Mouse (Mus musculus): ENCODE measurements around the gene Klk1b26. TPM values are rescaled to one million over a fixed set of nuclear protein-coding genes. Genes with fewer than 3 reads are reported as not detected.
"Not testable (repeated sequence)": the region's sequence is repeated elsewhere in the genome, so short reads cannot be mapped to it uniquely, and the experiment has no call there.

The Klk1b26 gene
- not detected in 2 replicates for polyA plus RNA-seq (2014; fragmentation: Nextera tagmentation; extraction: Ambion mirVana)

GRCm38 (mm10) chr7:44011868-44012267 lies at the start of gene Klk1b26:
Gene Klk1b26, plus strand, starts transcription at chr7:44012168.
- H3K9me3 ChIP-seq (ENCODE audit: control insufficient read depth, low read length); H3K36me3 ChIP-seq (ENCODE audit: control insufficient read depth, insufficient read depth, low read length); H3K27me3 ChIP-seq (replicated peaks; ENCODE audit: control insufficient read depth, insufficient read depth, low read length); H3K4me2 ChIP-seq (ENCODE audit: low read length); H3K9ac ChIP-seq (ENCODE audit: low read length); ATAC-seq (replicated peaks; ENCODE audit: low FRiP score, low TSS enrichment, low read depth); DNase-seq (ENCODE audit: low spot score); H3K4me1 ChIP-seq (replicated peaks; ENCODE audit: control insufficient read depth, insufficient read depth, low read length); H3K4me3 ChIP-seq (ENCODE audit: low read depth, low read length); H3K27ac ChIP-seq (ENCODE audit: low read depth): not testable (repeated sequence)

GRCm38 (mm10) chr7:43966451-43966850 lies 45.5 kb upstream of the Klk1b26 start, which contains the start of gene Klk1b1:
Gene Klk1b1, plus strand, starts transcription at chr7:43966751.
- Histone ChIP-seq H3K4me3 (ENCODE audit: low read depth, low read length) (no peak within 1 kb of the TSS), H3K9me3 (ENCODE audit: control insufficient read depth, low read length) (no peaks in the 10 kb centered on the region), H3K4me1 (replicated peaks; ENCODE audit: control insufficient read depth, insufficient read depth, low read length) (no peaks in the 10 kb centered on the region), H3K27ac (ENCODE audit: low read depth) (no peak within 1 kb of the TSS), H3K36me3 (ENCODE audit: control insufficient read depth, insufficient read depth, low read length) (no peaks in the 10 kb centered on the region), H3K9ac (ENCODE audit: low read length) (no peak within 1 kb of the TSS), H3K27me3 (replicated peaks; ENCODE audit: control insufficient read depth, insufficient read depth, low read length) (no peaks in the 10 kb centered on the region), H3K4me2 (ENCODE audit: low read length) (no peak within 1 kb of the TSS)
- WGBS, result 71% methylated on average over 3 of the region's 3 CpGs
- no peak for ATAC-seq (replicated peaks; ENCODE audit: low FRiP score, low TSS enrichment, low read depth)
- no peak for DNase-seq (ENCODE audit: low spot score)

GRCm38 (mm10) chr7:43967058-43967457 lies 44.9 kb upstream of the Klk1b26 start:
- no peak for ATAC-seq (replicated peaks; ENCODE audit: low FRiP score, low TSS enrichment, low read depth)
- WGBS, result 79% methylated on average over 3 of the region's 3 CpGs
- no peak for DNase-seq (ENCODE audit: low spot score)
- no peaks in the 10 kb centered on the region for H3K36me3 ChIP-seq (ENCODE audit: control insufficient read depth, insufficient read depth, low read length)
- H3K4me3 ChIP-seq (ENCODE audit: low read depth, low read length), result no peak overlapping the region
- H3K4me1 ChIP-seq (replicated peaks; ENCODE audit: control insufficient read depth, insufficient read depth, low read length), result no peaks in the 10 kb centered on the region
- no peaks in the 10 kb centered on the region for H3K27me3 ChIP-seq (replicated peaks; ENCODE audit: control insufficient read depth, insufficient read depth, low read length)
- H3K27ac ChIP-seq (ENCODE audit: low read depth), result no peak overlapping the region
- H3K9me3 ChIP-seq (ENCODE audit: control insufficient read depth, low read length), result no peaks in the 10 kb centered on the region
- H3K4me2 ChIP-seq (ENCODE audit: low read length), result no peak overlapping the region
- no peak overlapping the region for H3K9ac ChIP-seq (ENCODE audit: low read length)

- ATAC-seq (replicated peaks; ENCODE audit: low FRiP score, low TSS enrichment, low read depth), result no peak
- no peaks in the 10 kb centered on the region for H3K27me3 ChIP-seq (replicated peaks; ENCODE audit: control insufficient read depth, insufficient read depth, low read length)
- H3K9ac ChIP-seq (ENCODE audit: low read length), result no peak overlapping the region
- DNase-seq (ENCODE audit: low spot score), result no peak
- H3K27ac ChIP-seq (ENCODE audit: low read depth), result no peak overlapping the region
- no peak overlapping the region for H3K4me2 ChIP-seq (ENCODE audit: low read length)
- H3K9me3 ChIP-seq (ENCODE audit: control insufficient read depth, low read length), result no peaks in the 10 kb centered on the region
- no peaks in the 10 kb centered on the region for H3K4me1 ChIP-seq (replicated peaks; ENCODE audit: control insufficient read depth, insufficient read depth, low read length)
- 78% methylated on average over 2 of the region's 2 CpGs for WGBS
- H3K36me3 ChIP-seq (ENCODE audit: control insufficient read depth, insufficient read depth, low read length), result no peaks in the 10 kb centered on the region
- no peak overlapping the region for H3K4me3 ChIP-seq (ENCODE audit: low read depth, low read length)
These were observed 44.4 kb upstream of the Klk1b26 start for GRCm38 (mm10) chr7:43967612-43968011.

GRCm38 (mm10) chr7:43975761-43976160 lies 36.2 kb upstream of the Klk1b26 start, which contains the start of gene Klk1b9:
Gene Klk1b9, plus strand, starts transcription at chr7:43976061.
- H3K27ac ChIP-seq (ENCODE audit: low read depth); H3K4me1 ChIP-seq (replicated peaks; ENCODE audit: control insufficient read depth, insufficient read depth, low read length); ATAC-seq (replicated peaks; ENCODE audit: low FRiP score, low TSS enrichment, low read depth); H3K36me3 ChIP-seq (ENCODE audit: control insufficient read depth, insufficient read depth, low read length); H3K4me2 ChIP-seq (ENCODE audit: low read length); H3K9me3 ChIP-seq (ENCODE audit: control insufficient read depth, low read length); H3K27me3 ChIP-seq (replicated peaks; ENCODE audit: control insufficient read depth, insufficient read depth, low read length); H3K9ac ChIP-seq (ENCODE audit: low read length); DNase-seq (ENCODE audit: low spot score); H3K4me3 ChIP-seq (ENCODE audit: low read depth, low read length): not testable (repeated sequence)
- 81% methylated on average over 1 of the region's 1 CpGs for WGBS

GRCm38 (mm10) chr7:43985657-43986056 lies 26.3 kb upstream of the Klk1b26 start:
- DNase-seq (ENCODE audit: low spot score) (no peak), ATAC-seq (replicated peaks; ENCODE audit: low FRiP score, low TSS enrichment, low read depth) (no peak)
- H3K27ac ChIP-seq (ENCODE audit: low read depth), result no peak overlapping the region
- no peak overlapping the region for H3K9ac ChIP-seq (ENCODE audit: low read length)
- H3K4me1 ChIP-seq (replicated peaks; ENCODE audit: control insufficient read depth, insufficient read depth, low read length), result no peaks in the 10 kb centered on the region
- H3K9me3 ChIP-seq (ENCODE audit: control insufficient read depth, low read length), result no peaks in the 10 kb centered on the region
- H3K27me3 ChIP-seq (replicated peaks; ENCODE audit: control insufficient read depth, insufficient read depth, low read length), result no peaks in the 10 kb centered on the region
- no peaks in the 10 kb centered on the region for H3K36me3 ChIP-seq (ENCODE audit: control insufficient read depth, insufficient read depth, low read length)
- no peak overlapping the region for H3K4me2 ChIP-seq (ENCODE audit: low read length)
- no peak overlapping the region for H3K4me3 ChIP-seq (ENCODE audit: low read depth, low read length)

GRCm38 (mm10) chr7:43994821-43995220 lies 17.1 kb upstream of the Klk1b26 start:
- not testable (repeated sequence) for ATAC-seq (replicated peaks; ENCODE audit: low FRiP score, low TSS enrichment, low read depth); H3K9me3 ChIP-seq (ENCODE audit: control insufficient read depth, low read length); H3K27ac ChIP-seq (ENCODE audit: low read depth); H3K27me3 ChIP-seq (replicated peaks; ENCODE audit: control insufficient read depth, insufficient read depth, low read length); H3K4me2 ChIP-seq (ENCODE audit: low read length); H3K9ac ChIP-seq (ENCODE audit: low read length); H3K4me1 ChIP-seq (replicated peaks; ENCODE audit: control insufficient read depth, insufficient read depth, low read length); DNase-seq (ENCODE audit: low spot score); H3K4me3 ChIP-seq (ENCODE audit: low read depth, low read length); H3K36me3 ChIP-seq (ENCODE audit: control insufficient read depth, insufficient read depth, low read length)
- WGBS, result 86% methylated on average over 1 of the region's 1 CpGs

- H3K9ac ChIP-seq (ENCODE audit: low read length); ATAC-seq (replicated peaks; ENCODE audit: low FRiP score, low TSS enrichment, low read depth); H3K4me2 ChIP-seq (ENCODE audit: low read length); H3K36me3 ChIP-seq (ENCODE audit: control insufficient read depth, insufficient read depth, low read length); H3K27ac ChIP-seq (ENCODE audit: low read depth); H3K4me3 ChIP-seq (ENCODE audit: low read depth, low read length); H3K9me3 ChIP-seq (ENCODE audit: control insufficient read depth, low read length); H3K27me3 ChIP-seq (replicated peaks; ENCODE audit: control insufficient read depth, insufficient read depth, low read length); H3K4me1 ChIP-seq (replicated peaks; ENCODE audit: control insufficient read depth, insufficient read depth, low read length); DNase-seq (ENCODE audit: low spot score): not testable (repeated sequence)
- 72% methylated on average over 4 of the region's 4 CpGs for WGBS
These were observed 16.4 kb upstream of the Klk1b26 start, which contains the start of gene Klk1b11 for GRCm38 (mm10) chr7:43995577-43995976. Gene Klk1b11, plus strand, starts transcription at chr7:43995877.

- ATAC-seq (replicated peaks; ENCODE audit: low FRiP score, low TSS enrichment, low read depth), result no peak
- no peak for DNase-seq (ENCODE audit: low spot score)
These were observed 7.1 kb upstream of the Klk1b26 start for GRCm38 (mm10) chr7:44004847-44005246.

More at GRCm38 (mm10) chr7:44004847-44005246, 7.1 kb upstream of the Klk1b26 start:
- Histone ChIP-seq H3K4me1 (replicated peaks; ENCODE audit: control insufficient read depth, insufficient read depth, low read length) (no peaks in the 10 kb centered on the region), H3K36me3 (ENCODE audit: control insufficient read depth, insufficient read depth, low read length) (no peaks in the 10 kb centered on the region), H3K9ac (ENCODE audit: low read length) (no peak overlapping the region), H3K4me2 (ENCODE audit: low read length) (no peak overlapping the region), H3K4me3 (ENCODE audit: low read depth, low read length) (no peak overlapping the region), H3K27me3 (replicated peaks; ENCODE audit: control insufficient read depth, insufficient read depth, low read length) (no peaks in the 10 kb centered on the region), H3K9me3 (ENCODE audit: control insufficient read depth, low read length) (no peaks in the 10 kb centered on the region), H3K27ac (ENCODE audit: low read depth) (no peak overlapping the region)
